Comparison of ENCODE assay signal across 15 mouse cellular contexts in genomic region chr9:69035456-69035855, GRCm38 (mm10).
"Had no signal": no experiment of that assay in that cellular context is flagged by ENCODE, and none has a peak within 500 bp of the region (broad histone marks: within the 10 kb centered on the region; RNA-seq: fewer than 3 reads in every experiment).

No protein-coding gene starts in this region.

- DNase-seq: lung, adult 18-20 months; lung, embryonic 14.5 days; lung, postnatal 10 days; lung, postnatal 4 days; midbrain, embryonic 14.5 days; retina, postnatal 1 day; right cerebral cortex, postnatal 14 days had no signal

- H3K4me3 ChIP-seq: midbrain, embryonic 10.5 days; midbrain, embryonic 12.5 days; myocyte; neural tube, embryonic 13.5 days; neural tube, embryonic 15.5 days; stomach, embryonic 15.5 days had no signal

- H3K9ac ChIP-seq: lung, embryonic 14.5 days; midbrain, embryonic 12.5 days; neural tube, embryonic 13.5 days; neural tube, embryonic 15.5 days; stomach, embryonic 15.5 days had no signal

- H3K4me2 ChIP-seq: lung, embryonic 14.5 days; midbrain, embryonic 12.5 days; neural tube, embryonic 13.5 days; neural tube, embryonic 15.5 days; stomach, embryonic 15.5 days had no signal

- H3K27me3 ChIP-seq: midbrain, embryonic 12.5 days; neural tube, embryonic 13.5 days; neural tube, embryonic 15.5 days; stomach, embryonic 15.5 days had no signal

- H3K9me3 ChIP-seq: midbrain, embryonic 10.5 days; midbrain, embryonic 12.5 days; neural tube, embryonic 13.5 days; neural tube, embryonic 15.5 days; stomach, embryonic 15.5 days had no signal

- H3K36me3 ChIP-seq: midbrain, embryonic 10.5 days; midbrain, embryonic 12.5 days; neural tube, embryonic 13.5 days; neural tube, embryonic 15.5 days; stomach, embryonic 15.5 days had no signal

- H3K4me1 ChIP-seq: midbrain, embryonic 12.5 days; neural tube, embryonic 15.5 days; stomach, embryonic 15.5 days had no signal

- ATAC-seq: midbrain, embryonic 16.5 days had no signal

- H3K27ac ChIP-seq: midbrain, embryonic 10.5 days; midbrain, embryonic 12.5 days; neural tube, embryonic 13.5 days; neural tube, embryonic 15.5 days; stomach, embryonic 15.5 days; stomach, postnatal 0 days had no signal
